Mouse (Mus musculus) left cerebral cortex, adult 8-10 months (tissue): ENCODE data around the gene Lrrc1. TPM values are rescaled to one million over a fixed set of nuclear protein-coding genes. Genes with fewer than 3 reads are reported as not detected.
A peak's percentile ranks its signal among the peaks of the same experiment; 100 is the strongest.

Experiments
- DNase-seq, 2 experiments: peaks; one replicate each; pipeline ENCODE4 v3.0.0; 2022; ENCODE audit warnings: low spot score in 2 of 2
- microRNA-seq, 2 experiments: library from miRNA; unstranded; fragments of <30 nt; microRNA quantifications; one replicate each; pipeline ENCODE4 v1.2.0; 2022
- total RNA-seq, 4 experiments: library from RNA; stranded (reverse); gene quantifications; 2 replicates each; pipeline ENCODE4 v1.2.4; 2022

The Lrrc1 gene
- total RNA-seq, 4 experiments from 2014 or later = 9.5 to 10.3 (median 9.7) TPM

GRCm38 (mm10) chr9:77388956-77389355 lies 155.7 kb downstream of the Lrrc1 start:
- no peak for DNase-seq

DNA sequence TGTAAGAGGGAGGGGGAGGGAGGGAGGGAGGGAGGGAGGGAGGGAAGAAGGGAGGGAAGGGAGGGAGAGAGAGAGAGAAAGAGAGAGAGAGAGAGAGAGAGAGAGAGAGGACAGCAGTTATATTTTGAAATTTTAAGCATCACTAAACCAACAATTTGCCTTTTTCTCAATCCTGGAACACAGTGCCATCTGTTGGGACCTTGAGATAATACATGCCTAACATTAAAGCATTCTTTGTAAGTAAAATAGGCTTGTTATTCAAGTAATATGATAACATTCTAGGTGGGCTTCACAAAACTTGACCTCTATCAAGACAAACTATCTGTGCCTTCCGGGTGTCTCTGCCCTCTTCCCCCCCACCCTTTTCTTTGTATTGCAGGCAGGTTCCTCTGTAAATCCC lies 157.9 kb downstream of the Lrrc1 start:
- no peak for DNase-seq

DNA sequence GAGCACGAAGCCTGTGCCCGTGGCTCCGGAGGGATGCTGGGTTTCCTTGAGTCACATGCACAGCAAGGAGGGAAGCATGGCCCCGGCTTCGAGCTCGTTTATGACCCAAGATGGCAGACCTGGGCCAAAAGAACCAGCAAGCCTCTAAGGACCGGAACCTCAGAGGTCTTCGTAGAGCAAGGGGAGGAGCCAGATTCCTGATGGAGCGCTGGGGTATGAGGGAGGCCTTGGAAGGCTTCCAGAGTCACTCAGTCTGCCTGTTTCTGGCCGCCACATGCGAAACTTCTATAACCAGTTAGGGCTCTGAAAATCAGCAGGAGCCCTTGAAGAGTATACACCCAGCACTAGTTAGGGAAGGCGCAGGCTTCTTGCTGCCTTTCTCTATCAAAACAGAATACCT lies 159.1 kb downstream of the Lrrc1 start:
- DNase-seq = no peak

DNA sequence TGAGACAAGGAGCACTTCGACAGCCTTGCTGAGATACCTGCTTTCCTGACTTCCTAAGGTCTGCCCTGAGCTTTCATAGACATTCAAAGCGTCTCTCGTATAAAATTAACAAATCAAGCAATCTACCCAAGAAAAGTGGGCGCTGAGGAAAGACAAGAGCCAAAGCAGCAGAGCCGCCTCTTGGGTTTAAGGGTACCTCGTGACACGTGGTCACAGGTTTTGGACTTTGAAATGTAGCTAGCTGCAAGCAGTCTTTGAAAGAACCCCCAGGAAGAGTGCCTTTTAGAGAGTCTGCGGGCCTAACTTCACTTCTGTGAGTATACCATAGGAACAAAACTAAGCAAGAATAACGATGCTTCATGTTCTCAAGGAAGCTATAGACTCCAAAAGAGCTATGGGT lies 160.0 kb downstream of the Lrrc1 start:
- DNase-seq = no peak

GRCm38 (mm10) chr9:77383951-77384350 lies 160.7 kb downstream of the Lrrc1 start:
- no peak for DNase-seq

DNA sequence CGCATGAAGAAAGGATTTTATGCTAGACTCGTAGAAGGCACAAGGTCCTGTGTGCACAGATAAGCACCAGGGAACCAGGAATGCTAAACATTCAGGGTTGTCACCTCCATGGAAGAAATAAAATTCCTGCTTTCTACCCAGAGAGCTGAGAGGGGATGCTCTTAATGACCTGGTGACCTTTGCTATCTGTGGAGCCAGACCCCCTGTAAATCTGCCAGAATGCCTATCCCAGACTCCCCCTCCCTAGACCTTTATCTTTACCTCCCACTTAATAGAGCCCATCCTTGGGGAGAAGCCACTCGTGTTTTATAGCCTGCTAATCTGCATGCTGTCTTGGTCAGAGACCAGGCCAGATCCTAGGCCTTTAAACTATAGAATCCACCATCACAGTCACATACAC lies 162.2 kb downstream of the Lrrc1 start:
- no peak for DNase-seq

- DNase-seq = peak in 1 of 2 experiments; percentile 82
Observed at GRCm38 (mm10) chr9:77381565-77381964, 163.1 kb downstream of the Lrrc1 start.

Small RNAs within 50 kb of the gene (microRNA-seq; reads per million reads assigned to microRNA genes)
- gene Gm25250 = 0 reads per million in 2 experiments

Other genes with a start within 250 kb of the Lrrc1 start
- 100 to 1,000 TPM; 113 to 133 (median 118) TPM for gene Mlip, start 191.9 kb downstream of the Lrrc1 start, total RNA-seq
- gene Klhl31, start 91.6 kb upstream of the Lrrc1 start, total RNA-seq = under 1 TPM; 0.14 to 0.43 (median 0.29) TPM
- gene Gclc, start 209.7 kb upstream of the Lrrc1 start, total RNA-seq = 10 to 100 TPM; 45.7 to 50.4 (median 49.4) TPM